Mouse (Mus musculus) G1E (cell line): ENCODE data around the gene Lrrn4. TPM values are rescaled to one million over a fixed set of nuclear protein-coding genes. Genes with fewer than 3 reads are reported as not detected.

Experiments
- ATAC-seq: 2 replicates; pipeline ENCODE4 v1.8.0; 2016; ENCODE audit warnings: mild to moderate bottlenecking; ENCODE audit not compliant: insufficient number of reproducible peaks, poor library complexity, low FRiP score, severe bottlenecking; ENCODE audit errors: extremely low read depth
- DNase-seq: peaks from one replicate; pipeline ENCODE4 v3.0.0; 2012; ENCODE audit warnings: low spot score
- H3K27me3 ChIP-seq: 2 replicates; pipeline ENCODE4 v1.6.1; 2012; ENCODE audit warnings: mild to moderate bottlenecking, low read length, inconsistent platforms; ENCODE audit not compliant: insufficient read depth
- H3K36me3 ChIP-seq: replicated peaks from 2 replicates; pipeline ENCODE3; 2012; ENCODE audit warnings: mild to moderate bottlenecking, inconsistent platforms
- H3K4me1 ChIP-seq: 2 replicates; pipeline ENCODE4 v1.6.1; 2012; ENCODE audit warnings: low read depth, low read length, inconsistent platforms, mixed read lengths; ENCODE audit not compliant: insufficient read depth
- H3K4me3 ChIP-seq: 2 replicates; pipeline ENCODE4 v1.5.1; 2012; ENCODE audit warnings: low read depth, mild to moderate bottlenecking, inconsistent platforms, low read length, moderate library complexity, mixed read lengths
- H3K9me3 ChIP-seq: replicated peaks from 2 replicates; pipeline ENCODE4 v1.6.1; 2012; ENCODE audit warnings: inconsistent platforms
- CTCF ChIP-seq: IDR thresholded peaks from 2 replicates; pipeline ENCODE4 v1.5.1; 2012; ENCODE audit warnings: low read depth, low read length, inconsistent platforms, mixed read lengths
- GATA1 ChIP-seq: IDR thresholded peaks from 2 replicates; pipeline ENCODE4 v1.6.1; 2012; ENCODE audit warnings: borderline replicate concordance, low read length, inconsistent platforms, mixed read lengths
- GATA2 ChIP-seq: IDR thresholded peaks from 2 replicates; pipeline ENCODE4 v1.6.1; 2012; ENCODE audit warnings: low read depth, low read length, inconsistent platforms, borderline replicate concordance
- POLR2AphosphoS5 ChIP-seq: IDR thresholded peaks from 2 replicates; pipeline ENCODE4 v1.6.1; 2012; ENCODE audit warnings: low read depth, low read length, inconsistent platforms; ENCODE audit not compliant: insufficient replicate concordance
- TAL1 ChIP-seq: conservative IDR thresholded peaks from 2 replicates; pipeline ENCODE4 v1.6.1; 2012; ENCODE audit warnings: low read depth, low read length, inconsistent platforms, mixed read lengths
- polyA plus RNA-seq: library from polyadenylated mRNA; stranded (reverse); fragments of >175 nt; gene quantifications from 2 replicates; pipeline ENCODE4 v1.2.3, GENCODE M21; 2012
- total RNA-seq, 2 experiments: library from RNA; stranded (forward) in 1 of 2; stranded (reverse) in 1 of 2; fragments of 200-1000 nt in 1 of 2; fragments of >200 nt in 1 of 2; fragmentation: Nextera tagmentation in 1 of 2; gene quantifications; 2 replicates each; pipeline ENCODE4 v1.2.3; 2014 to 2017

Gene Lrrn4
- total and polyA plus RNA-seq, 3 experiments = 0.11 TPM; not detected in 2

GRCm38 (mm10) chr2:132900596-132900995, 19.9 kb upstream of the Lrrn4 start:
- no peaks in the 10 kb centered on the region for H3K4me1 ChIP-seq
- H3K4me3 ChIP-seq = no peak overlapping the region
- H3K36me3 ChIP-seq = no peaks in the 10 kb centered on the region
- TF ChIP-seq POLR2AphosphoS5 = no peak
- no peak for TF ChIP-seq TAL1
- no peak for TF ChIP-seq GATA1
- TF ChIP-seq GATA2 = no peak
- TF ChIP-seq CTCF = no peak
- H3K27me3 ChIP-seq = peaks cover 11% of the 10 kb centered on the region
- DNase-seq = no peak
- ATAC-seq = no peak
- no peaks in the 10 kb centered on the region for H3K9me3 ChIP-seq

GRCm38 (mm10) chr2:132898211-132898610, 17.5 kb upstream of the Lrrn4 start:
- H3K27me3 ChIP-seq = peaks cover 20% of the 10 kb centered on the region
- no peak for ATAC-seq
- TF ChIP-seq GATA1 (no peak), TAL1 (no peak)
- no peaks in the 10 kb centered on the region for H3K4me1 ChIP-seq
- no peaks in the 10 kb centered on the region for H3K9me3 ChIP-seq
- no peaks in the 10 kb centered on the region for H3K36me3 ChIP-seq
- no peak overlapping the region for H3K4me3 ChIP-seq
- no peak for DNase-seq

- DNase-seq = no peak
- H3K27me3 ChIP-seq = peaks cover 20% of the 10 kb centered on the region
- TF ChIP-seq TAL1 = no peak
- no peak for TF ChIP-seq POLR2AphosphoS5
- TF ChIP-seq GATA1 = no peak
- no peak for TF ChIP-seq CTCF
- no peak for TF ChIP-seq GATA2
- H3K9me3 ChIP-seq = no peaks in the 10 kb centered on the region
- no peaks in the 10 kb centered on the region for H3K36me3 ChIP-seq
- no peaks in the 10 kb centered on the region for H3K4me1 ChIP-seq
- ATAC-seq = no peak
- H3K4me3 ChIP-seq = no peak overlapping the region
These were observed 13.1 kb upstream of the Lrrn4 start for GRCm38 (mm10) chr2:132893826-132894225.

GRCm38 (mm10) chr2:132885312-132885711, 4.6 kb upstream of the Lrrn4 start:
- H3K9me3 ChIP-seq = no peaks in the 10 kb centered on the region
- no peak overlapping the region for H3K4me3 ChIP-seq
- ATAC-seq (no peak), DNase-seq (no peak)
- H3K4me1 ChIP-seq = no peaks in the 10 kb centered on the region
- no peak for TF ChIP-seq POLR2AphosphoS5
- TF ChIP-seq TAL1 = no peak
- TF ChIP-seq GATA2 = no peak
- TF ChIP-seq GATA1 = no peak
- TF ChIP-seq CTCF = no peak
- H3K36me3 ChIP-seq = no peaks in the 10 kb centered on the region
- H3K27me3 ChIP-seq = peaks cover 20% of the 10 kb centered on the region

- Histone ChIP-seq H3K27me3 (peaks cover 25% of the 10 kb centered on the region), H3K9me3 (no peaks in the 10 kb centered on the region), H3K36me3 (no peaks in the 10 kb centered on the region), H3K4me3 (no peak overlapping the region), H3K4me1 (peaks cover 2% of the 10 kb centered on the region; the same call in 1 of the 2 replicates)
- ATAC-seq = no peak
- no peak for DNase-seq
- TF ChIP-seq CTCF (no peak), TAL1 (no peak), GATA1 (no peak), GATA2 (no peak), POLR2AphosphoS5 (no peak)
These were observed 3.7 kb upstream of the Lrrn4 start for GRCm38 (mm10) chr2:132884303-132884967.

GRCm38 (mm10) chr2:132879261-132880044, 1.2 kb downstream of the Lrrn4 start:
- Histone ChIP-seq H3K27me3 (peaks cover 40% of the 10 kb centered on the region), H3K36me3 (no peaks in the 10 kb centered on the region)
- ATAC-seq = no peak

More at GRCm38 (mm10) chr2:132879261-132880044, 1.2 kb downstream of the Lrrn4 start:
- H3K4me3 ChIP-seq = no peak overlapping the region
- TF ChIP-seq GATA1 = no peak
- TF ChIP-seq POLR2AphosphoS5 = no peak
- no peak for TF ChIP-seq CTCF
- TF ChIP-seq TAL1 = no peak
- TF ChIP-seq GATA2 = no peak
- H3K4me1 ChIP-seq = peaks cover 4% of the 10 kb centered on the region; the same call in 1 of the 2 replicates
- DNase-seq = no peak
- no peaks in the 10 kb centered on the region for H3K9me3 ChIP-seq
